Mouse (Mus musculus) kidney, adult 9 months (tissue): ENCODE measurements around the gene Fzd4.

Experiments
- DNase-seq: peaks from one replicate; pipeline ENCODE4 v3.0.0; 2022

The Fzd4 gene

GRCm38 (mm10) chr7:89428804-89429203 lies 24.6 kb downstream of the Fzd4 start:
- peak; percentile 77 for DNase-seq

- DNase-seq, result peak; percentile 74
These were observed 25.2 kb downstream of the Fzd4 start for GRCm38 (mm10) chr7:89429326-89429725.

GRCm38 (mm10) chr7:89431185-89431584 lies 27.0 kb downstream of the Fzd4 start:
- DNase-seq, result no peak

GRCm38 (mm10) chr7:89433193-89433892 lies 29.2 kb downstream of the Fzd4 start:
- peak; percentile 73 for DNase-seq

GRCm38 (mm10) chr7:89433893-89434616 lies 29.9 kb downstream of the Fzd4 start:
- peak; percentile 96 for DNase-seq

- no peak for DNase-seq
These were observed 32.2 kb downstream of the Fzd4 start for GRCm38 (mm10) chr7:89436404-89436803.

DNA sequence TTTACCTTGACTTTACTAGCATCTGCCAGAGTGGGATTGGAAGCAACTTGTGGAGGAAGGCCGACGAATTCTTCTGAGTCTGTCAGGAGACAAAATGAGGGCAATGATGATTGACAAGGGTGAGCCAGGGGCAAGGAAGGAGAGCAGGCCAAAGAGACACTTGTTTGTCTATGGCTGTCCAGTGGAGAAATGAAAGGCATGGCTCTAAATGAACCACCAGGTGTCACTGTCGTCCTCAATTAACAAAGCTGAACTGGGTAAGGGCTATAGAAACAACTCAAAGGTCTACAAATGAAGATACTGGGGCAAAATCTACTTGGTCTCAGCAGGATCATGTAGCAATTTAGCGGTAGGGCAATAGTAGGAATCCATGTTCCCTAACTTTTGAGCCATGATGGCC lies 33.4 kb downstream of the Fzd4 start:
- peak; percentile 88 for DNase-seq

- DNase-seq, result no peak
These were observed 37.1 kb downstream of the Fzd4 start for GRCm38 (mm10) chr7:89441291-89441690.

DNA sequence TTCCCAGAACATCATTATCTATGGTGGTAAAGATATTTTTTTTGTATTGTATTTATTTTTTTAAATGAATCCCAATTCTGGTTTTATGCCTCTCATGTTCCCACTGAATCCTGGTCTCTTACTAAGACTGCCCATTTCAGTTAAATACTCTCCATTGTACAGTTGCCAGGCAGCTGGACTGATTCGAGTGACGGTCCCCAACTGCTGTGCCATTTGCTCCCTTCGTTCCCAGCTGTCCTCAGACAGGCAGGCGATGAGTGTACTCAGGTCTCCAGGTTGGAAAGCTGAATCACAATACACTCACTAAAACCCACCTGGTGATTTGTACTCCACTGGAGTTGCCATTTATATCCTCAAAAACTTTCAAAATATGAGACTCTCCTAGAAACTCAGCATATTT lies 38.1 kb downstream of the Fzd4 start:
- no peak for DNase-seq

DNA sequence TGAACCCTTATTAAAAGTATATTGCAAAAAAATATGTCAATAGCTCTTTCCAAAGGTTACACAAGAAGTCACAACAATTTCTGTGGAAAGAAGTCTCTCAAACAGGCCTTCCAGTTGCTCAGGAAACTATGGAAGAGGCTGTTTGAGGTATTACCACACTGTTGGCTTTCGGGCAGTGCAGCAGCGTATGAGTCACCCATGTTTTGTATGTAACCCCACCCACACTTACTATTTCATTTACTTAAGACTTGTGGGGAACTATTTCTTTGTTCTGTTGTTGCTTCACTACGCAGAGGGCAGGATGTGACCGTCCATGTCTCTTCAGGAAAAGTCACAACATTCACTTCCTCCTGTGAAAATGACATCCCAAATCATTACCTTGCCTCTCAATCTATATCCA lies 41.0 kb downstream of the Fzd4 start:
- DNase-seq, result no peak

DNA sequence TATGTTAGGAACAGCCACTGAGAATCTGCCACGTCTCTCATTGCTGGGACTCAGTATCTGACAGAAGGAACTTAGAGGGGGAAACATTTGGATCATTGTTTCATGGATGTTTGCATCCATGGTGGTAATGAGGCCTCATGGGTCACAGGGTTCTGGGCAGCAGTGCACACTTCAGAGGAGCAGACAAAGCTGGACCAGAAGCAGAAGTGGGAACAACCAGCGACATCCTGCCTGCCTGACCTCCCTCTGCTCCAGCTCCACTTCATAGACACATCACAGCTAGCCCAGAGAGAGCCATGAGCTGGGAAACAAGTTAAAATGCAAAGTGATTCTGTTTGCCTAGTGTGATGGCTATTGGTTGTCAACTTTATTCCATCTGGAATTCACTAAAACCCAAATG lies 46.2 kb downstream of the Fzd4 start:
- DNase-seq, result no peak

- no peak for DNase-seq
These were observed 52.4 kb downstream of the Fzd4 start for GRCm38 (mm10) chr7:89456380-89457076.

- DNase-seq, result no peak
These were observed 55.5 kb downstream of the Fzd4 start for GRCm38 (mm10) chr7:89459691-89460090.

GRCm38 (mm10) chr7:89460911-89461310 lies 56.8 kb downstream of the Fzd4 start:
- DNase-seq, result no peak

- DNase-seq, result no peak
These were observed 57.2 kb downstream of the Fzd4 start for GRCm38 (mm10) chr7:89461351-89461750.
